Mouse (Mus musculus) gastrocnemius, postnatal 36 days (tissue): ENCODE measurements at regions not wholly inside any gene's neighbourhood (a gene's known extent, or its start where the extent isn't known, plus 50 kb on each side); places are given as distances from the start of the nearest gene placed in this dataset.

Source experiments
- DNase-seq, 2 experiments: peaks; one replicate each; pipeline ENCODE4 v3.0.0; 2022
- intact Hi-C: fragments of 180-260 bp; cut with DNase I; formaldehyde crosslinking; loops from one replicate; pipeline ENCODE4 v1.15.1; 2025

GRCm38 (mm10) chr17:53250570-53251265 lies 212.4 kb downstream of the Efhb start:
- intact Hi-C loops: no loop called here
- DNase-seq: no peak

GRCm38 (mm10) chr17:53248501-53248900 lies 214.6 kb downstream of the Efhb start:
- intact Hi-C loops: no loop called here
- no peak for DNase-seq

GRCm38 (mm10) chr17:53247593-53248236 lies 215.4 kb downstream of the Efhb start:
- no peak for DNase-seq
- intact Hi-C loops: no loop called here

- intact Hi-C loops: loop anchor here (2.0 kb wide), 1 partner anchor 46 kb away; no protein-coding TSS in a partner anchor
- no peak for DNase-seq
Observed at GRCm38 (mm10) chr17:53210416-53210772, 252.7 kb downstream of the Efhb start.

- no peak for DNase-seq
- intact Hi-C loops: loop anchor here (2.0 kb wide), 1 partner anchor 47 kb away; no protein-coding TSS in a partner anchor
Observed at GRCm38 (mm10) chr17:53209720-53210415, 253.3 kb downstream of the Efhb start.
